Mouse (Mus musculus) ES-Bruce4 (cell line): Measurements from ENCODE around the gene Gm49325. TPM values are rescaled to one million over a fixed set of nuclear protein-coding genes. Genes with fewer than 3 reads are reported as not detected.
A peak's percentile ranks its signal among the peaks of the same experiment; 100 is the strongest.

Experiments
- H3K27ac ChIP-seq: 2 replicates; pipeline ENCODE4 v1.5.1; 2012; ENCODE audit warnings: low read length, inconsistent platforms; ENCODE audit not compliant: insufficient read depth
- H3K27me3 ChIP-seq: 2 replicates; pipeline ENCODE4 v1.6.1; 2012; ENCODE audit warnings: mild to moderate bottlenecking, low read length, inconsistent platforms; ENCODE audit not compliant: control insufficient read depth, poor library complexity, insufficient read depth, severe bottlenecking
- H3K36me3 ChIP-seq: 2 replicates; pipeline ENCODE4 v1.6.1; 2012; ENCODE audit warnings: inconsistent platforms, mild to moderate bottlenecking, low read length, moderate library complexity; ENCODE audit not compliant: control insufficient read depth, poor library complexity, insufficient read depth, severe bottlenecking
- H3K4me1 ChIP-seq: one replicate; pipeline ENCODE4 v1.8.1; 2011; ENCODE audit warnings: low read length; ENCODE audit not compliant: control insufficient read depth, insufficient read depth
- H3K4me3 ChIP-seq: 2 replicates; pipeline ENCODE4 v1.5.1; 2011; ENCODE audit warnings: low read depth, mild to moderate bottlenecking, low read length
- H3K9ac ChIP-seq: 2 replicates; pipeline ENCODE4 v1.6.1; 2012; ENCODE audit warnings: low read depth, mild to moderate bottlenecking, inconsistent platforms; ENCODE audit not compliant: poor library complexity, severe bottlenecking
- H3K9me3 ChIP-seq: replicated peaks from 2 replicates; pipeline ENCODE4 v1.6.1; 2012; ENCODE audit warnings: mild to moderate bottlenecking, low read length, inconsistent platforms; ENCODE audit not compliant: control insufficient read depth, poor library complexity, insufficient read depth, severe bottlenecking
- CTCF ChIP-seq: IDR thresholded peaks from one replicate; pipeline ENCODE4 v1.8.1; 2011; ENCODE audit warnings: low read depth, low read length
- EP300 ChIP-seq: IDR thresholded peaks from 2 replicates; pipeline ENCODE4 v1.6.1; 2011; ENCODE audit warnings: low read depth, low read length; ENCODE audit not compliant: insufficient read depth
- POLR2A ChIP-seq: IDR thresholded peaks from one replicate; pipeline ENCODE4 v1.8.1; 2011; ENCODE audit warnings: low read length; ENCODE audit not compliant: insufficient read depth
- polyA plus RNA-seq: library from polyadenylated mRNA; stranded (reverse); fragments of >200 nt; gene quantifications from 2 replicates; pipeline ENCODE4 v1.2.4, GENCODE M21; 2011; ENCODE audit warnings: low read depth; ENCODE audit not compliant: missing spikeins, insufficient read depth, insufficient read length

The Gm49325 gene
- polyA plus RNA-seq, 1 experiment, result 50.7 TPM

DNA sequence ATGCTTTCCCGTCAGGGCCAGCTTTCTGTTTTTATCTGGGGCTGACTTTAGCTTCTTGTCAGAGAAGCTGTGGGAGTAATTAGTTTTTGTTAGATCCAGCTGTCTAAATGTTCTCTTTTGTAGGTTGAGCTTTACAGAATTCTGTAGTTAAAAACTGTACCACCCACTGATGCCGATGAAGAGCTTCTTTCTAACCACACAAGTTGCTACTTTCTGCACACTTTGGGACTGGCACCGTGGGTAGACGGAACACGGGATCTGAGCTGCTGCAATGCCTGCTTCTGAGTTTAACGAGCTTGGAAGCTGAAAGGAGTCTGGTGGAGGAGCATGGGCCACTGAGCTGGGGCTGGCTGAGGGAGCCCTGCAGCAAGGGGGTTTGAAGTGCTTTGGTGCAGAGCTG, 14.5 kb upstream of the Gm49325 start:
- TF ChIP-seq POLR2A (no peak), CTCF (no peak), EP300 (no peak)
- H3K27ac ChIP-seq, result no peak overlapping the region
- H3K36me3 ChIP-seq, result peaks cover 13% of the 10 kb centered on the region

DNA sequence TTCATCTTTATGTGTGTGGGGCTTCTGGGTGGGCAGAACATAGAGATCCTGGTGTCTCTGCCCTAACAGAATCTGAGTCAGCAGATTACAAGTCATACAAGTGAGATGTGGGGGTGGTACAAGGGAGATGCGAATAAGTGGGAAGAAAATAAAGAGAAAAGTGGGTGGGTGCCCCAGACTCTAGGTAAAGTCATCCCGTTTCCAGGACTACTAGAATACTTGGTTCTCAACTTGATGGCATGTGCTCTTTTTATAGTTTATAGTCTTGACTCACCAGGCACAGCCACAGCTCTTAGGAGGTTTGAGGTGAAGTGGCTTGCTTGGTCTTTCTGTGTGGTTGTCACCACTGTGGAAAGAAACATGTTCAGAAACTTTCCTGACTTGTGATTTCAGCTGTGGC, 9.9 kb upstream of the Gm49325 start:
- Histone ChIP-seq H3K9ac (no peak overlapping the region), H3K9me3 (no peaks in the 10 kb centered on the region), H3K4me3 (no peak overlapping the region), H3K27me3 (no peaks in the 10 kb centered on the region), H3K4me1 (no peaks in the 10 kb centered on the region), H3K36me3 (peaks cover 23% of the 10 kb centered on the region), H3K27ac (no peak overlapping the region)
- TF ChIP-seq EP300, result no peak
- no peak for TF ChIP-seq POLR2A
- no peak for TF ChIP-seq CTCF

More for the DNA sequence above, 14.5 kb upstream of the Gm49325 start:
- H3K4me1 ChIP-seq, result peaks cover 8% of the 10 kb centered on the region
- no peak overlapping the region for H3K4me3 ChIP-seq
- H3K9ac ChIP-seq, result no peak overlapping the region
- no peaks in the 10 kb centered on the region for H3K9me3 ChIP-seq
- no peaks in the 10 kb centered on the region for H3K27me3 ChIP-seq

DNA sequence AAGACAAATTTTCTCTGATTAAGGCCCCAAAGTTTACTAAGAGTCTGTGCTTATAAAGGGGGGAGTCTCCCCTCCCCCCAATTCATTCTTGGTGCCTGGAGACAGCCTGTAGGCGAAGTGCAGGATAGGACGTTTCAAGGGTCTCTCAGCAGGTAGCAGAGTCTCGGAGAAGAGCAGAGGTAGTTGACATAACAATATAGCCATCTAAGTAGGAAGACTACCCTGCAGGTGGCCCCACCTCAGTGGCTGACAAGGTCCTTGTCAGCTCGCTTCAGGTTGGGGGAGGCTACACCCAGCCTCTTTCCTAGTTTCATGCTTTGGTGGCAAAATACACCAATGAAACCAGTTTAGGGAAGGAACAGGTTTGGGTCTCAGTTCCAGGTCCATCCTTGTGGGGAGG, 3.0 kb upstream of the Gm49325 start:
- Histone ChIP-seq H3K4me3 (no peak overlapping the region), H3K27me3 (no peaks in the 10 kb centered on the region), H3K36me3 (no peaks in the 10 kb centered on the region; the same call in 1 of the 2 replicates), H3K27ac (peak overlapping the region; percentile 72), H3K9me3 (no peaks in the 10 kb centered on the region), H3K4me1 (no peaks in the 10 kb centered on the region), H3K9ac (no peak overlapping the region)
- no peak for TF ChIP-seq POLR2A
- TF ChIP-seq EP300, result peak; percentile 91
- no peak for TF ChIP-seq CTCF

DNA sequence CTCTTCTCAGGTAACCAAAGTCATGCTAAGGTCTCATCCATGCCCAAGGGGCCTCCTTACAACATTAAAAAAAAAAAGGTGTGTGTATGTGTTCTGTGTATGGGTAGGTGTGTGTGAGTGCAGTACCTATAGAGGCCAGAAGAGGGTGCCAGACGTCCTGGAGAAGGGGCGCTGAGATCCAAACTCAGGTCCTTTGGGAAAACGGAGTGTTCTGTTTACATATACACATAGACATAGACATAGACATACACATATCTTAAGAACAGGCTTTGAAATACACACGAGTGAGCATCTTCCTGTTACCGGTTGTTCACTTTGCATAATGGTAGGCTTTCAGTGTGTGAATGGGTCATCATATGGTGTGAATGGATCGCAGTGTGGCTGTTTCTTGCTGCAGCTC, 1.9 kb upstream of the Gm49325 start:
- Histone ChIP-seq H3K27me3 (no peaks in the 10 kb centered on the region), H3K27ac (no peak overlapping the region)

DNA sequence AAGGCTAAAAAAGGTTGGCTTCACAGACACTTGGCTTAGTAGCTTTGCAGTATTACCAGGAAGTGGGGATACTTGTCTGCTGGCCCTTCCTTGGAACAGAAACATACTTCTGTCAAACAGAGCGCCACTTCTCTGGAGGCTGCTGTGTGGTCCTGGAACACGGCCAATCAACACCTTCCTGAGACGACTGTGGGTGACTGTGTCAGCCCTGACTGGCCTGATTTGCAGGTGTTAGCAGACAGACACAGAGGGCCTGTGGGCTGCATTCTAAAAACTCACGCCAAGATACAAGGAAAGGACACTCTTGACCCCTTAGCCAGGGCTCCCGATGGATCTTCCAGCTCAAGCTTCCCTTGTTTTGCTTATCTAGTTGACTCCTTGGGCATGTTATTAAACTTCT, 1.0 kb upstream of the Gm49325 start:
- Histone ChIP-seq H3K27me3 (no peaks in the 10 kb centered on the region), H3K9ac (no peak overlapping the region), H3K9me3 (no peaks in the 10 kb centered on the region), H3K4me1 (no peaks in the 10 kb centered on the region), H3K4me3 (no peak overlapping the region), H3K36me3 (no peaks in the 10 kb centered on the region), H3K27ac (peak overlapping the region; percentile 91)
- no peak for TF ChIP-seq CTCF
- no peak for TF ChIP-seq EP300

More for the DNA sequence above, 1.9 kb upstream of the Gm49325 start:
- Histone ChIP-seq H3K9ac (no peak overlapping the region), H3K4me1 (no peaks in the 10 kb centered on the region), H3K36me3 (no peaks in the 10 kb centered on the region), H3K9me3 (no peaks in the 10 kb centered on the region), H3K4me3 (no peak overlapping the region)
- TF ChIP-seq EP300 (no peak), POLR2A (no peak), CTCF (peak; percentile 67)

DNA sequence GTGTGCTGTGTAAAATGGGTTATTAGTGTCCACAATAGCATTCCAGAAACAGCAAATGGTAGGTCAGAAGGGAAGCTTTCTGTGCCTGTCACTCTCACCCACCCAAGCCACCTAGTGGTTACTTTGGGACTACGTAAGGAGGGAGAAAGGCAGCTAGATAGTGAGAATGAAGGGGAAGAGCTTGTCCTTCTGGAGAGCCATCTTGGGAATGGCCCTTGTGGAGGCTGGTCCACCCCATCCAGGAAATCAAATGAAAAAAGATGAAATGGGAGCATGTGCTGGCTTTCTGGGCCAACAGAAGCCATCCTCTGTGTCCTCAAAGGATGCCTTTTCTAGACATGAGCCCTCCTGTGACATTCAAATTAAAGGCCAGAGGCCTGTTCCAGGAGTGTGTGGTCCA, 629 bp upstream of the Gm49325 start:
- peak overlapping the region; percentile 45 for H3K4me3 ChIP-seq
- peaks cover 2% of the 10 kb centered on the region for H3K4me1 ChIP-seq
- 0 out of 2 replicates have a peak, but pooled peaks cover 2% of the 10 kb centered on the region for H3K36me3 ChIP-seq
- peak overlapping the region; percentile 84 for H3K9ac ChIP-seq
- TF ChIP-seq EP300 (no peak), CTCF (no peak), POLR2A (no peak)
- H3K27me3 ChIP-seq, result no peaks in the 10 kb centered on the region
- no peaks in the 10 kb centered on the region for H3K9me3 ChIP-seq
- H3K27ac ChIP-seq, result peak overlapping the region; percentile 91
